Mouse (Mus musculus) MEL (cell line): Measurements from ENCODE around the gene Prss56.

ENCODE experiments used
- CTCF ChIP-seq, 3 experiments: IDR thresholded peaks in 2 of 3; conservative IDR thresholded peaks in 1 of 3; 2 replicates each; pipeline ENCODE4 v1.5.1; 2011 to 2012; ENCODE audit warnings: low read length in 3 of 3, low read depth in 2 of 3, mild to moderate bottlenecking in 2 of 3, improper control_type of control experiment in 1 of 3, inconsistent platforms in 1 of 3, mixed read lengths in 1 of 3, moderate library complexity in 1 of 3; ENCODE audit not compliant: control insufficient read depth in 1 of 3, insufficient read depth in 1 of 3, poor library complexity in 1 of 3, severe bottlenecking in 1 of 3
- EP300 ChIP-seq, 2 experiments: IDR thresholded peaks; 2 replicates each; pipeline ENCODE4 v1.6.1; 2011; ENCODE audit warnings: improper control_type of control experiment in 2 of 2, low read length in 2 of 2, low read depth in 1 of 2, mild to moderate bottlenecking in 1 of 2
- MAFK ChIP-seq: IDR thresholded peaks from 2 replicates; pipeline ENCODE4 v1.6.1; 2011; ENCODE audit warnings: low read depth, mild to moderate bottlenecking, low read length, improper control_type of control experiment, borderline replicate concordance
- POLR2A ChIP-seq, 2 experiments: IDR thresholded peaks; 2 replicates each; pipeline ENCODE4 v1.6.1; 2011 to 2012; ENCODE audit warnings: low read length in 2 of 2, mild to moderate bottlenecking in 2 of 2, control low read depth in 1 of 2, improper control_type of control experiment in 1 of 2, low read depth in 1 of 2, moderate library complexity in 1 of 2; ENCODE audit not compliant: control insufficient read depth in 1 of 2, insufficient read depth in 1 of 2, poor library complexity in 1 of 2
- POLR2AphosphoS5 ChIP-seq: IDR thresholded peaks from 2 replicates; pipeline ENCODE4 v1.6.1; 2012; ENCODE audit warnings: low read depth, borderline replicate concordance, mild to moderate bottlenecking, inconsistent platforms, low read length, moderate library complexity, mixed read lengths
- SIN3A ChIP-seq: IDR thresholded peaks from 2 replicates; pipeline ENCODE4 v1.6.1; 2012; ENCODE audit warnings: low read length, improper control_type of control experiment, inconsistent platforms

- no peak for TF ChIP-seq POLR2A (IDR thresholded peaks at IDR 0.05; ENCODE audit: control insufficient read depth in 1 of 2, insufficient read depth in 1 of 2, low read depth in 1 of 2, low read length in 2 of 2, poor library complexity in 1 of 2)
- TF ChIP-seq POLR2AphosphoS5, result no peak
- no peak for TF ChIP-seq CTCF (IDR thresholded peaks at IDR 0.05 in 2 of 3, conservative IDR thresholded peaks at IDR 0.05 in 1 of 3; ENCODE audit: control insufficient read depth in 1 of 3, insufficient read depth in 1 of 3, low read depth in 2 of 3, low read length in 3 of 3, poor library complexity in 1 of 3, severe bottlenecking in 1 of 3)
- TF ChIP-seq SIN3A, result no peak
- no peak for TF ChIP-seq EP300 (IDR thresholded peaks at IDR 0.05; ENCODE audit: low read depth in 1 of 2, low read length in 2 of 2)
- no peak for TF ChIP-seq MAFK
These were observed 28.5 kb upstream of the Prss56 start for GRCm38 (mm10) chr1:87154501-87155120.
